Mouse (Mus musculus) liver, postnatal 0 days (tissue): ENCODE measurements at regions not wholly inside any gene's neighbourhood (a gene's known extent, or its start where the extent isn't known, plus 50 kb on each side); places are given as distances from the start of the nearest gene placed in this dataset.

ENCODE experiments used
- CTCF ChIP-seq: sonication (generic); IDR thresholded peaks from 2 replicates; pipeline ENCODE4 v1.5.1; 2016; ENCODE audit warnings: antibody characterized with exemption, low read depth
- EP300 ChIP-seq: IDR thresholded peaks from 2 replicates; pipeline ENCODE4 v1.6.1; 2016; ENCODE audit warnings: antibody characterized with exemption, low read depth, mild to moderate bottlenecking

GRCm38 (mm10) chr7:117065771-117066170 lies 315.0 kb upstream of the Xylt1 start:
- no peak for TF ChIP-seq CTCF
- TF ChIP-seq EP300, result no peak
